Mouse (Mus musculus): ENCODE measurements at regions not wholly inside any gene's neighbourhood (a gene's known extent, or its start where the extent isn't known, plus 50 kb on each side); places are given as distances from the start of the nearest gene placed in this dataset.
A peak's percentile ranks its signal among the peaks of the same experiment; 100 is the strongest.

- DNase-seq (ENCODE audit: low read depth, low spot score) = peak; percentile 5
These were observed 262.8 kb downstream of the Atp6ap1l start for GRCm38 (mm10) chr13:90642206-90642823.

Measured in 3T3-L1 (cell line).